Mouse (Mus musculus) CD4-positive helper T cell, adult 2 months (primary cell): ENCODE measurements at regions not wholly inside any gene's neighbourhood (a gene's known extent, or its start where the extent isn't known, plus 50 kb on each side); places are given as distances from the start of the nearest gene placed in this dataset.

Experiments
- DNase-seq: peaks from one replicate; pipeline ENCODE4 v3.0.0-alpha.2; 2012; ENCODE audit warnings: low read depth, missing footprints, low spot score

- peak; percentile 39 for DNase-seq
Measured at GRCm38 (mm10) chr3:106879994-106880393, 53.9 kb upstream of the Olfr266 start.

GRCm38 (mm10) chr3:106903198-106903597, 77.1 kb upstream of the Olfr266 start:
- DNase-seq = peak; percentile 36

- DNase-seq = no peak
Measured at GRCm38 (mm10) chr3:106906668-106907067, 80.6 kb upstream of the Olfr266 start.

- DNase-seq = no peak
Measured at GRCm38 (mm10) chr3:106936067-106936466, 99.9 kb upstream of the Kcna3 start.

GRCm38 (mm10) chr3:106940095-106940494, 95.9 kb upstream of the Kcna3 start:
- peak; percentile 69 for DNase-seq

GRCm38 (mm10) chr3:106955555-106956446, 80.2 kb upstream of the Kcna3 start:
- no peak for DNase-seq

GRCm38 (mm10) chr3:106957162-106957895, 78.6 kb upstream of the Kcna3 start:
- no peak for DNase-seq

- DNase-seq = no peak
Measured at GRCm38 (mm10) chr3:106958194-106958593, 77.8 kb upstream of the Kcna3 start.

- DNase-seq = no peak
Measured at GRCm38 (mm10) chr3:106960596-106960995, 75.4 kb upstream of the Kcna3 start.

- peak; percentile 35 for DNase-seq
Measured at GRCm38 (mm10) chr3:106962466-106962865, 73.5 kb upstream of the Kcna3 start.

- DNase-seq = peak; percentile 66
Measured at GRCm38 (mm10) chr3:106966198-106966597, 69.8 kb upstream of the Kcna3 start.

GRCm38 (mm10) chr3:106967479-106967878, 68.5 kb upstream of the Kcna3 start:
- peak; percentile 42 for DNase-seq

- DNase-seq = peak; percentile 29
Measured at GRCm38 (mm10) chr3:106974114-106974789, 61.7 kb upstream of the Kcna3 start.

- DNase-seq = no peak
Measured at GRCm38 (mm10) chr3:106978728-106979127, 57.2 kb upstream of the Kcna3 start.

GRCm38 (mm10) chr3:106980914-106981313, 55.1 kb upstream of the Kcna3 start:
- no peak for DNase-seq

- no peak for DNase-seq
Measured at GRCm38 (mm10) chr3:106981323-106981722, 54.6 kb upstream of the Kcna3 start.

- no peak for DNase-seq
Measured at GRCm38 (mm10) chr3:106984231-106984630, 51.7 kb upstream of the Kcna3 start.
